Mouse (Mus musculus): Measurements from ENCODE around the gene Ckm.

Ckm gene

GRCm38 (mm10) chr7:19462884-19463381, 58.4 kb downstream of the Ckm start, which contains the start of gene Exoc3l2:
Exoc3l2 (plus strand) TSS chr7:19463331.
- peak; percentile 77; the same call in 1 of the 2 replicates for TF ChIP-seq GATA4 (IDR thresholded peaks at IDR 0.05; ENCODE audit: insufficient replicate concordance, low read length)

GRCm38 (mm10) chr7:19464367-19465307, 60.1 kb downstream of the Ckm start:
- no peak for TF ChIP-seq GATA4 (IDR thresholded peaks at IDR 0.05; ENCODE audit: insufficient replicate concordance, low read length)

- TF ChIP-seq GATA4 (IDR thresholded peaks at IDR 0.05; ENCODE audit: insufficient replicate concordance, low read length) = peak; percentile 18; the same call in 1 of the 2 replicates
These were observed 62.1 kb downstream of the Ckm start for GRCm38 (mm10) chr7:19466602-19467145.

- no peak for TF ChIP-seq GATA4 (IDR thresholded peaks at IDR 0.05; ENCODE audit: insufficient replicate concordance, low read length)
These were observed 63.1 kb downstream of the Ckm start for GRCm38 (mm10) chr7:19467638-19468037.

- TF ChIP-seq GATA4 (IDR thresholded peaks at IDR 0.05; ENCODE audit: insufficient replicate concordance, low read length) = no peak
These were observed 63.7 kb downstream of the Ckm start for GRCm38 (mm10) chr7:19468279-19468678.

- no peak for TF ChIP-seq GATA4 (IDR thresholded peaks at IDR 0.05; ENCODE audit: insufficient replicate concordance, low read length)
These were observed 64.8 kb downstream of the Ckm start for GRCm38 (mm10) chr7:19469404-19469803.

GRCm38 (mm10) chr7:19470308-19470707, 65.7 kb downstream of the Ckm start:
- no peak for TF ChIP-seq GATA4 (IDR thresholded peaks at IDR 0.05; ENCODE audit: insufficient replicate concordance, low read length)

- TF ChIP-seq GATA4 (IDR thresholded peaks at IDR 0.05; ENCODE audit: insufficient replicate concordance, low read length) = no peak
These were observed 67.8 kb downstream of the Ckm start for GRCm38 (mm10) chr7:19472403-19472802.
